Mouse (Mus musculus): ENCODE measurements around the gene Ccdc96. TPM values are rescaled to one million over a fixed set of nuclear protein-coding genes. Genes with fewer than 3 reads are reported as not detected.

Ccdc96 gene
- polyA plus RNA-seq, 1 experiment from 2014 or later: 0.30 TPM

- Histone ChIP-seq H3K27ac (ENCODE audit: low read length) (no peak overlapping the region), H3K9me3 (replicated peaks; ENCODE audit: control insufficient read depth, low read length) (no peaks in the 10 kb centered on the region), H3K27me3 (ENCODE audit: control insufficient read depth, insufficient read depth, low read length) (no peaks in the 10 kb centered on the region), H3K9ac (ENCODE audit: low read length) (no peak overlapping the region), H3K36me3 (ENCODE audit: control insufficient read depth, insufficient read depth, low read length) (peaks cover 20% of the 10 kb centered on the region; the same call in 1 of the 2 replicates), H3K4me3 (replicated peaks; ENCODE audit: low read length) (no peak overlapping the region), H3K4me2 (ENCODE audit: low read depth, low read length) (no peak overlapping the region), H3K4me1 (ENCODE audit: control insufficient read depth, insufficient read depth, low read length) (no peaks in the 10 kb centered on the region)
- WGBS: 97% methylated on average over 1 of the region's 1 CpGs
- no peak for ATAC-seq (ENCODE audit: insufficient read depth, low FRiP score)
These were observed 30.7 kb downstream of the Ccdc96 start for GRCm38 (mm10) chr5:36515126-36515525.

- no peaks in the 10 kb centered on the region for H3K9me3 ChIP-seq (replicated peaks; ENCODE audit: control insufficient read depth, low read length)
- no peak overlapping the region for H3K27ac ChIP-seq (ENCODE audit: low read length)
- no peak for ATAC-seq (ENCODE audit: insufficient read depth, low FRiP score)
- H3K4me3 ChIP-seq (replicated peaks; ENCODE audit: low read length): no peak overlapping the region
- no peaks in the 10 kb centered on the region for H3K4me1 ChIP-seq (ENCODE audit: control insufficient read depth, insufficient read depth, low read length)
- no peaks in the 10 kb centered on the region for H3K27me3 ChIP-seq (ENCODE audit: control insufficient read depth, insufficient read depth, low read length)
- peaks cover 22% of the 10 kb centered on the region for H3K36me3 ChIP-seq (ENCODE audit: control insufficient read depth, insufficient read depth, low read length)
- no peak overlapping the region for H3K4me2 ChIP-seq (ENCODE audit: low read depth, low read length)
- H3K9ac ChIP-seq (ENCODE audit: low read length): no peak overlapping the region
- WGBS: 85% methylated on average over 5 of the region's 5 CpGs
These were observed 31.2 kb downstream of the Ccdc96 start for GRCm38 (mm10) chr5:36515558-36515957.

GRCm38 (mm10) chr5:36517596-36517995 lies 33.2 kb downstream of the Ccdc96 start:
- ATAC-seq (ENCODE audit: insufficient read depth, low FRiP score): no peak
- Histone ChIP-seq H3K9me3 (replicated peaks; ENCODE audit: control insufficient read depth, low read length) (no peaks in the 10 kb centered on the region), H3K27me3 (ENCODE audit: control insufficient read depth, insufficient read depth, low read length) (no peaks in the 10 kb centered on the region), H3K9ac (ENCODE audit: low read length) (no peak overlapping the region), H3K36me3 (ENCODE audit: control insufficient read depth, insufficient read depth, low read length) (peaks cover 24% of the 10 kb centered on the region), H3K4me3 (replicated peaks; ENCODE audit: low read length) (no peak overlapping the region), H3K27ac (ENCODE audit: low read length) (no peak overlapping the region), H3K4me2 (ENCODE audit: low read depth, low read length) (no peak overlapping the region), H3K4me1 (ENCODE audit: control insufficient read depth, insufficient read depth, low read length) (no peaks in the 10 kb centered on the region)
- 87% methylated on average over 3 of the region's 3 CpGs for WGBS

GRCm38 (mm10) chr5:36519751-36520150 lies 35.4 kb downstream of the Ccdc96 start:
- no peaks in the 10 kb centered on the region for H3K9me3 ChIP-seq (replicated peaks; ENCODE audit: control insufficient read depth, low read length)
- no peak overlapping the region for H3K4me3 ChIP-seq (replicated peaks; ENCODE audit: low read length)
- no peak overlapping the region for H3K9ac ChIP-seq (ENCODE audit: low read length)
- 82% methylated on average over 3 of the region's 3 CpGs for WGBS
- H3K36me3 ChIP-seq (ENCODE audit: control insufficient read depth, insufficient read depth, low read length): peaks cover 17% of the 10 kb centered on the region
- ATAC-seq (ENCODE audit: insufficient read depth, low FRiP score): no peak
- no peak overlapping the region for H3K4me2 ChIP-seq (ENCODE audit: low read depth, low read length)
- H3K4me1 ChIP-seq (ENCODE audit: control insufficient read depth, insufficient read depth, low read length): 0 out of 2 replicates have a peak, but pooled peaks cover 6% of the 10 kb centered on the region
- H3K27me3 ChIP-seq (ENCODE audit: control insufficient read depth, insufficient read depth, low read length): no peaks in the 10 kb centered on the region
- H3K27ac ChIP-seq (ENCODE audit: low read length): no peak overlapping the region

GRCm38 (mm10) chr5:36522782-36523181 lies 38.4 kb downstream of the Ccdc96 start:
- H3K27ac ChIP-seq (ENCODE audit: low read length): no peak overlapping the region
- WGBS: 34% methylated on average over 2 of the region's 2 CpGs
- H3K4me1 ChIP-seq (ENCODE audit: control insufficient read depth, insufficient read depth, low read length): 0 out of 2 replicates have a peak, but pooled peaks cover 6% of the 10 kb centered on the region
- no peaks in the 10 kb centered on the region for H3K27me3 ChIP-seq (ENCODE audit: control insufficient read depth, insufficient read depth, low read length)
- peaks cover 14% of the 10 kb centered on the region for H3K36me3 ChIP-seq (ENCODE audit: control insufficient read depth, insufficient read depth, low read length)
- H3K4me3 ChIP-seq (replicated peaks; ENCODE audit: low read length): no peak overlapping the region
- H3K9me3 ChIP-seq (replicated peaks; ENCODE audit: control insufficient read depth, low read length): no peaks in the 10 kb centered on the region
- no peak for ATAC-seq (ENCODE audit: insufficient read depth, low FRiP score)
- H3K4me2 ChIP-seq (ENCODE audit: low read depth, low read length): no peak overlapping the region
- H3K9ac ChIP-seq (ENCODE audit: low read length): no peak overlapping the region

GRCm38 (mm10) chr5:36523219-36523703 lies 38.9 kb downstream of the Ccdc96 start:
- WGBS: 64% methylated on average over 5 of the region's 5 CpGs
- Histone ChIP-seq H3K4me2 (ENCODE audit: low read depth, low read length) (no peak overlapping the region), H3K9ac (ENCODE audit: low read length) (no peak overlapping the region), H3K27ac (ENCODE audit: low read length) (no peak overlapping the region), H3K27me3 (ENCODE audit: control insufficient read depth, insufficient read depth, low read length) (no peaks in the 10 kb centered on the region), H3K9me3 (replicated peaks; ENCODE audit: control insufficient read depth, low read length) (no peaks in the 10 kb centered on the region), H3K4me1 (ENCODE audit: control insufficient read depth, insufficient read depth, low read length) (0 out of 2 replicates have a peak, but pooled peaks cover 6% of the 10 kb centered on the region), H3K4me3 (replicated peaks; ENCODE audit: low read length) (no peak overlapping the region), H3K36me3 (ENCODE audit: control insufficient read depth, insufficient read depth, low read length) (peaks cover 10% of the 10 kb centered on the region; the same call in 1 of the 2 replicates)
- ATAC-seq (ENCODE audit: insufficient read depth, low FRiP score): no peak

- no peak overlapping the region for H3K9ac ChIP-seq (ENCODE audit: low read length)
- no peak for ATAC-seq (ENCODE audit: insufficient read depth, low FRiP score)
- no peaks in the 10 kb centered on the region for H3K9me3 ChIP-seq (replicated peaks; ENCODE audit: control insufficient read depth, low read length)
- H3K27ac ChIP-seq (ENCODE audit: low read length): no peak overlapping the region
- H3K27me3 ChIP-seq (ENCODE audit: control insufficient read depth, insufficient read depth, low read length): no peaks in the 10 kb centered on the region
- no peak overlapping the region for H3K4me3 ChIP-seq (replicated peaks; ENCODE audit: low read length)
- 73% methylated on average over 2 of the region's 2 CpGs for WGBS
- H3K4me2 ChIP-seq (ENCODE audit: low read depth, low read length): no peak overlapping the region
- H3K36me3 ChIP-seq (ENCODE audit: control insufficient read depth, insufficient read depth, low read length): peaks cover 5% of the 10 kb centered on the region; the same call in 1 of the 2 replicates
- H3K4me1 ChIP-seq (ENCODE audit: control insufficient read depth, insufficient read depth, low read length): peaks cover 18% of the 10 kb centered on the region
These were observed 40.8 kb downstream of the Ccdc96 start for GRCm38 (mm10) chr5:36525216-36525615.

- H3K27me3 ChIP-seq (ENCODE audit: control insufficient read depth, insufficient read depth, low read length): no peaks in the 10 kb centered on the region
- no peaks in the 10 kb centered on the region for H3K9me3 ChIP-seq (replicated peaks; ENCODE audit: control insufficient read depth, low read length)
- H3K27ac ChIP-seq (ENCODE audit: low read length): no peak overlapping the region
- no peaks in the 10 kb centered on the region for H3K36me3 ChIP-seq (ENCODE audit: control insufficient read depth, insufficient read depth, low read length)
- H3K9ac ChIP-seq (ENCODE audit: low read length): no peak overlapping the region
- no peak overlapping the region for H3K4me2 ChIP-seq (ENCODE audit: low read depth, low read length)
- peaks cover 18% of the 10 kb centered on the region for H3K4me1 ChIP-seq (ENCODE audit: control insufficient read depth, insufficient read depth, low read length)
- 83% methylated on average over 5 of the region's 5 CpGs for WGBS
- ATAC-seq (ENCODE audit: insufficient read depth, low FRiP score): no peak
- H3K4me3 ChIP-seq (replicated peaks; ENCODE audit: low read length): no peak overlapping the region
These were observed 41.9 kb downstream of the Ccdc96 start for GRCm38 (mm10) chr5:36526274-36526673.

- ATAC-seq (ENCODE audit: insufficient read depth, low FRiP score): no peak
- no peaks in the 10 kb centered on the region for H3K27me3 ChIP-seq (ENCODE audit: control insufficient read depth, insufficient read depth, low read length)
- peaks cover 18% of the 10 kb centered on the region for H3K4me1 ChIP-seq (ENCODE audit: control insufficient read depth, insufficient read depth, low read length)
- H3K4me2 ChIP-seq (ENCODE audit: low read depth, low read length): no peak overlapping the region
- WGBS: 86% methylated on average over 2 of the region's 2 CpGs
- H3K4me3 ChIP-seq (replicated peaks; ENCODE audit: low read length): no peak overlapping the region
- H3K27ac ChIP-seq (ENCODE audit: low read length): no peak overlapping the region
- no peaks in the 10 kb centered on the region for H3K36me3 ChIP-seq (ENCODE audit: control insufficient read depth, insufficient read depth, low read length)
- H3K9me3 ChIP-seq (replicated peaks; ENCODE audit: control insufficient read depth, low read length): no peaks in the 10 kb centered on the region
- H3K9ac ChIP-seq (ENCODE audit: low read length): no peak overlapping the region
These were observed 42.5 kb downstream of the Ccdc96 start for GRCm38 (mm10) chr5:36526921-36527320.
